Mouse (Mus musculus) 416B (cell line): ENCODE results near the gene Rpl15.
A peak's percentile ranks its signal among the peaks of the same experiment; 100 is the strongest.
"Not testable (repeated sequence)": the region's sequence is repeated elsewhere in the genome, so short reads cannot be mapped to it uniquely, and the experiment has no call there.

Source experiments
- DNase-seq: peaks from one replicate; pipeline ENCODE4 v3.0.0; 2011; ENCODE audit warnings: low read depth

Rpl15 gene

DNA sequence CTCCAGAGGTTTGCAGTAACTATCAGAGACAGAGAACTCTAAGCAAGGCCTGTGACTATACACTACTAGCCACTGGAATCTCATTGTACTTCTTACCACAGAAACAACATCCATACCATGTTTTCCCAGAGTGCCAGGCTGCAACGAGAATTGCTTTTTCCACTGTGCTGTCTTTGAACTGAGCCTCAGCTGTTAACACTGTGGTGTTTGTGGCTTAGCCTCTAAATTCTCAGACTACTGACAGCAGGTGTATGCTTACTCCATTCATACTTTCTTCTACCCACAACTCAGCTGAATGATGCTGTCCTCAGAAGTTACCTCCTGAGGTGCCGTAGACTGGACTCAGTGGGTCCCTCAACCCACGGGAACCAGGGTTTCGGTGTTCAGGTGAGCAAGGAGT lies 29.4 kb downstream of the Rpl15 start:
- DNase-seq: no peak

DNA sequence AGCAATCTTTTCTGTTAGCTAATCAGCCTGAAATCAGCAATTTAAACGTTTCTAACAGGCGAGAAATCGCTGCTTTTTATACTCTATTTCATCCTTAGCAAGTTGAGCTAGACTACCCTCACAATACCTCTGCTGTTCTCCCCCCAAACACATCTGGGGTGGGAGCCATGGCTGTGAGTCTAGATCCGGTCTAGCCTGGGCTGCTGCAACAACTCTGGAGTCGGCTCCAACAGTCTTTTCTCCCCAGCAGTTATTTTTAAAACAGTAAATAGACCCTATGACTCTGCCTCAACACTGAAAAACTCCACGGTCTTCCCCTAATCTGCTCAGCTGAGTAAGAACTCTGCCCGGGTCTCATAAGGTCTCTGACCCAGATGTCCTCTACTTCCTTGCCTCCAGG lies 31.1 kb downstream of the Rpl15 start:
- no peak for DNase-seq

DNA sequence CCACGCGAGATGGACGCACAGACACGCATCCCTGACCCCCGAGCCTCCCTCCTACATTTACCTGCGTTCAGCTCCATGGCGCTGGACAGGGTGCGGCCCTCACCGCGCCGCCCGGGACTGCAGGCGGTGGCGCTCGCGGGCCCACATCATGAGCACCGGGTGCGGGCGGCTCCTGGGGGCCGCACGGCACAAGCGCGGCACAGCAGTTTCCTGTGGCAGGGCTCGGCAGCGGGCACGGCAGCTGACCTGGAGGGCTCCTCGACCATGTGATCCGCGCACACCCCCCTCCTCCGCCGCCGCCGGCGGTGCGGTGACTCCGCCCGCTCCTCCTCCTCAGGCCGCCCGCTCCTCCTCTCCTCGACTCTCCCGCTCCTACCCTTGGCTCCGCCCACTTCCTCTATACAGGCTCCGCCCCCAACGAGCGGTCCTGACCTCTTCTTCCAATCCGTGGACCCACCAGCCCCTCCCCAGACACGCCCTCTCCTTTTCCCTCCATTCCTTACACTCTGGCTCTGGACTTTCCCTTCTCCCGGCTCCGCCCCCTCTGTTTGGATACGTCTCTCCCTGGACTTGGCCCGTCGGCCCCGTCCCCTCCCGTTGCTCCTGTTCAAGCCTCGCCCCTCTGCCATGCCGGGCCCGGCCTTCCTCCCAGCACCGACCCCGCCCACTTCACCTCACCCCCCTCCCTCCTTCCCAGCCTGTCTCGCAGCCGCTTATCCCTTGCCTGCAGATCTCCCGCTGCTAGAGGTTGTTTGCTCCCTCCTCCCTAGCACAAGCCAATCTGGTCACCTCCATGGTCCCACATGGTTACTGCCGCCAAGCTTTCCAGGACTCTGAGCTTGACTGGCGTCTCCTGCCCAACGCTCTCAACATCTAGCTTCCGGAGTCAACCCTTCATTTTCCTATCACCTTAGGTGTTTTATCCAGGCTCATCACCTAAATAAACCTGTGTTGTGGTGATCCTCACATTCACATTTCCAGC lies 32.1 kb downstream of the Rpl15 start, which contains the start of gene Nr1d2:
Gene Nr1d2, minus strand, starts transcription at position 378 of the 982 bp plus-strand sequence.
- peak; percentile 97 for DNase-seq

DNA sequence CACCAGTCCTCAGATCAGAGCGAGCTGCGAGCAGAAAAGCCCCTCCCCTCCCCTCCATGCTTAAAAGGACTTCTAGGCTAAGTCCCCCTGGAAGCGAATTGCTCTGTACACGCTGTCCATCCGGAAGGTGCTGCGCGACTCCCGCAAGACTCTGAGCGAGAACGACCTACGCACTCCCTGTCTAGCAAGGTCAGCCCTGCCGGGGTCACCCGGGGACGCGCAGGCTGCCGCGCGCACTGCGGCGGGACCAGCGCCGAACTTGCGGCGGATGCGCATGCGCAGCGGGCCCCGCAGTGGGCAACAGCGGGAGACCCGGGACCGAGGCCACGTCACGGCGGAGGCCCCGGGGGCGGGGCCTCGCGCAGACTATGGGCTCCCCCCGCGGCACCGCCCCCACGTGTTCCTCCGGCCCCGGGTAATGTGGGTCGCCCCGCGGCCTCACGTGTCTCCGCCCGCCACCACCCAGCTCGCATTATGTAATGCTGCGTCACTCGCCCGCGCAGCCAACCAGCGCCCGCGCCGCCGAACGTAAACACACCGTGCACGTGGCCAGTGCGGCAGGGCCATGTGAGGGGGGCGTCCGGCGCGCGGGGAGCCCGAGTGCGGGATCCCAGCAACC lies 33.0 kb downstream of the Rpl15 start:
- DNase-seq: peak; percentile 97

DNA sequence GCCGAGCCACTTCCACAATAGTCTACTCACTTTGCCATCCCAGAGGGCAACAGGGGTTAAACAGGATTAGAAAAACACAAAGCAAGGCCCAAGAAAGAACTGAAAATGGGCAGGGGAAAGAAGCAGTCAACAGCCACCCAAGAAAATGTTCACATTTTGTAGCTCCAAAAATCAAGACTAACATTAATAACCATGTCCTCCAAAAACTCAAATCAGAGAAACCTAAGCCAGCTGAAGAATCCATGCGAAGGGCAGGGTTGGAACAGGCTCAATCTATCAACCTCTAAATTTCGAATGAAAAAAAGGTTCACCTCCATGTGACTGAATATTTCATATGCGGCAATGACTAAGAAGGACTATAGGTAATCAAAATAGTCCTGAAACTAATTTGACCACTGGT lies 33.8 kb downstream of the Rpl15 start:
- DNase-seq: peak; percentile 22

DNA sequence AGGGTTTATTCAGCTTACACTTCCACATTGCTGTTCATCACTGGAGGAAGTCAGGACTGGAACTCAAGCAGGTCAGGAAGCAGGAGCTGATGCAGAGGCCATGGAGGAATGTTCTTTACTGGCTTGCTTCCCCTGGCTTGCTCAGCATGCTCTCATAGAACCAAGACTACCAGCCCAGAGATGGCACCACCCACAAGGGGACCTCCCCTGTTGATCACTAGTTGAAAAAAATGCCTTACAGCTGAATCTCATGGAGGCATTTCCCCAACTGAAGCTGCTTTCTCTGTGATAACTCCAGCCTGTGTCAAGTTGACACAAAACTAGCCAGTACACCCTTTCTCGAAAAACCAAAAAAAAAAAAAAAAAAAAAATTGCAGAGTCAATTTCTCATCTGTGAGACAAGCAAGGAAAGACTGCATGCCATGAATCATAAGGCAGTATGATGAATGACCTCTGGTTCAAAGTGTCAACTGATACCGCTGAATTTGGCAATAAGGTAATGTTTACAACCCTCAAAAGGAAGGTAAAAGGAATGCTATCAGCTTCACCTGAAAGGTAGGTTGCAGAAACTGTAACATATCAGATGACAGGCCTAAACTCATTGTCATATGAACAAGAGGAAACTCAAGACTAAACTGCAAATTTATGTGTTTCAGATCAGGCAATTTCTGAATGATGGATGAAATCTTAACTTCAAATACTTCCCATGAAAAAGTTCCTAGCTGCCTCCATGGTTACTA lies 34.5 kb downstream of the Rpl15 start:
- DNase-seq: peak; percentile 28

DNA sequence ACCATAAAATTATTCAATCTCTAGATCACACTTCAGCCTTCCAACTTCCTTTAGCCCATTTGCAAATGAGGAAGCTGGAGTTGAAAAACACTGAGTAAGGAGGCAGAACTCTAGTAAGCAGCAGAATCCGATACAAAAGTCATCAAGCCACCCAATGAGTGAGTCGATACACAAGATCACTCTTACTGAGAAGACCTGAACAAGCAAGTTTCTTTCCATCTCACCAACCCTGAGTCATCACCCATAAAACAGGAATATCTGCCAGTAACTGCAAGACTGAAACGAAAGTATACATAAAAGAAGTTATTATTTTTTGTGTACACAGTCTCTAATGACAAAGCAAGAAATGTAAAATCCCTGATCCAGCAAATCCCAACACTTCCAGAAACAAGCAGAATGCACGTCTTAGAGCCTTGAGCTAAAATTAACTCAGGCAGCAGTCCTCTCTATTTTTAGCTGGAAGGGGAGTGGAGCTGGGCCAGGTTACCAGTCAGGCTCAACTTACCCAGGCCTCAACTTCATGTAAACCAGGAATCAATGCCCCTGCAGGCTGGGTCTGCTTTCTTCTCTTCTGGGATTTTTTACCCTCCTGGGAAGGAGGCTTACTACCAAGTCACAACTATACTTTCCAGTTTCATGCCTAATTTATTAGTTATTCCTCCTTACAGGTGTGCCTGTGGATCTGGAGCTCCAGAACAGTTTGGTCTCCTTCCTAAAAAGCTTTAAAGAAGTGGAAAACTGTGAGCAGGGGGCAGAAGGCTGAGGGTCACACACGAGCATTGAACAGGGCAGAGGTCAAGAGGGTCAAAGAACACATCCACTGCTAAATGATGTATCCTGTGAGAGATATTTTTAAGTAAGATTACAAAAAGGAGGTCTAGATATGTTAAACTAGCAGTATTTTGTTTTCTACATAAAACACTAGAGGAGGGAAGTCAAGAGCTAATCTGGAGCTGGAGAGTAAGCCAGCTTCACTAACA lies 36.9 kb downstream of the Rpl15 start:
- DNase-seq: peak; percentile 68

DNA sequence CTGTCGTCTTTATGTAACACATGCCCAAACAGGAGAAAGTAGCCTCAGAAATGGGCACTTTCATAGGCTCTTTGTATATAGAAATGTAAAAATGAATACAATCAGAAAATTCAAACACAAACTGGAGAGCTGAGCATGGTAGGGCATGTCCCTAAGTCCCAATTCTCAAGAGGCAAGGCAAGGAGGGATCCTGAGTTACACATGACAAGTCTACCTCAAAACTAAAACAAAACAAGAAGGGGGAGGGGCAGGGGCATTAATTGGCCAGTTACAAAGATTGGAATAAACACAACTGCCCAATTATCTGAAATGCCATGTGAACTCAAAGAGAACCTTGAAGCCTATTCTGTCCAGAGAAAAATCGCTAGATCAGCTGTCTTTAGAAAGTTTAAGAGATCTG lies 38.1 kb downstream of the Rpl15 start:
- no peak for DNase-seq

DNA sequence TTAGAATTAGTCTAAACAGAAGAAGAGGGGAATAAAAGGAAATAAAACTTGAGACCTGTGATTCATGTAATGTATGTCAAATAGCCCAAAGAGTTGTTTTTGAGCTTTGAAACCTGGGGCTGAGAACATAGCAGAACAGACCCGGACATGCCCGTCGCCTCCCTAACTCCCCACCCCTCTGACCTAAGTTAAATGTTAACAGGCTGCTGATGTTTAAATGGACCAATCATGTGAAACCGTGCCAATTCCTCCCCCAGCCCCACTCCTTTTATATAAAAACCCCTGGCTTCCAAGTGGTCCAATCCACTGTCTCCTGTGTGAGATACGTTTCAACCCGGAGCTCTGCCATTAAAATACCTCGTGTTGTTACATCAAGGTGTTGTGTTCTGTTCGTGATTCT lies 39.3 kb downstream of the Rpl15 start:
- not testable (repeated sequence) for DNase-seq

DNA sequence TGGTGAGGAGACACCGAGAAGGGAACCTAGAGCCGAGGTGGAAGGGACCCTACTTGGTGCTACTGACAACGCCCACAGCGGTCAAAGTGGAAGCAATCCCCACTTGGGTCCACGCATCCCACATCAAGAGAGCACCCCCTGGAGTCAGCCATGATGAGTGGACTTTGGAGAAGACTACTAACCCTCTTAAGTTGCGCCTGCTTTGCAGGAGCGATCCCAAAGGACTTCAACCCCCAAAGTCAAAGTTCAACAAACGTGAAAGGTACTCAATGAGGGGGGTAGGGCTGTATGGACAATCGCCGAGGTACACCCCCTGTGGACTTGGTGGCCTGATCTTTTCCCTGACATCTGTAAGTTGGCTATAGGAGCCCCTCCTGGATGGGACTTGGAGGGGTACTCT lies 41.4 kb downstream of the Rpl15 start:
- DNase-seq: not testable (repeated sequence)

DNA sequence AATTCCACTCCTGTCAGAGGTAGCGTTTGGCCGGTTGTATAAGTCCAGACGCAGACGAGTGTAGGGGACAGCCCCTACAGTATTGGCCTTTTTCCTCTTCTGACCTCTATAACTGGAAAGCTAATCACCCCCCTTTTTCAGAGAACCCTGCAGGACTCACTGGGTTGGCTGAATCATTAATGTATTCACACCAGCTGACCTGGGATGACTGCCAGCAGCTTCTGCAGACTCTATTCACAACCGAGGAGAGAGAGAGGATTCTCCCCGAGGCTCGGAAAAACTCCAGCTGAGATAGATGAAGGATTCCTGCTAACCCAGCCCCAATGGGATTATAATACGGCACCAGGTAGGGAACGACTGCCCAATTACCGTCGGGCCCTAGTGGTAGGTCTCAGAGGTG lies 45.0 kb downstream of the Rpl15 start:
- DNase-seq: not testable (repeated sequence)

DNA sequence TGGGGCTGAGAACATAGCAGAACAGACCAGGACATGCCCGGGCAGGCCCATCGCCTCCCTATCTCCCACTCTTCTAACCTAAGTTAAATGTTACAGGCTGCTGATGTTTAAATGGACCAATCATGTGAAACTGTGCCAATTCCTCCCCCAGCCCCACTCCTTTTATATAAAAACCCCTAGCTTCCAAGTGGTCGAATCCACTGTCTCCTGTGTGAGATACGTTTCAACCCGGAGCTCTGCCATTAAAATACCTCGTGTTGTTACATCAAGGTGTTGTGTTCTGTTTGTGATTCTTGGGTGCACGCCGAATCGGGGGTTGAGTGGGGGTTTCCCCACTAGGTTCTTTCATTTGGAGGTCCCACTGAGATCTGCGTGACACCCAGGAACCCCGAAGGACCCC lies 45.8 kb downstream of the Rpl15 start:
- DNase-seq: not testable (repeated sequence)

DNA sequence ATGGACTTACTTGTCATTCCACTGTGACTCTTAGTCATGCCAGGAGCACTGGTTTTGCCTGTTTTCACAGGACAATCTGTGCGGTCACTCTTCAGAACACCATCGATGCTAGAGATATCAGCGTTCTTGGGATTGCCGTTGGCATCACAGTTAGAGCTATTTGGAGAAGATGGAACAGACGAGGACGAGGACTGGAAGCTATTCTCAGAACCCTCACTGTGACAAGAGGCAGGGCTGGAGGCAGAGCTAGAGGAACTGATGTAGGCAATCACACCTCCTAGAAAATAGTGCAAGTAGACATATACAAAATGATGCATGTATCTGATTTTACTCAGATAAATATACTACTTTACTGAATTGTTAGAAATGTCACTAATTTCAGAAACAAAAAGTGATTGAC lies 49.2 kb downstream of the Rpl15 start:
- DNase-seq: no peak
